Mouse (Mus musculus) MEL (cell line): ENCODE results near the gene Ppwd1. TPM values are rescaled to one million over a fixed set of nuclear protein-coding genes. Genes with fewer than 3 reads are reported as not detected.

ENCODE experiments used
- DNase-seq: peaks from one replicate; pipeline ENCODE4 v3.0.0; 2011; ENCODE audit warnings: low read depth, low spot score
- H3K27ac ChIP-seq: 2 replicates; pipeline ENCODE4 v1.5.1; 2012; ENCODE audit warnings: low read depth, mild to moderate bottlenecking, control low read depth, low read length, moderate library complexity; ENCODE audit not compliant: control insufficient read depth
- H3K27me3 ChIP-seq, 2 experiments: fragments of 150-350 bp in 1 of 2; sonication (generic) in 1 of 2; 2 replicates each; pipeline ENCODE4 v1.6.1; 2012; ENCODE audit warnings: low read length in 2 of 2, mild to moderate bottlenecking in 2 of 2, improper control_type of control experiment in 1 of 2, moderate library complexity in 1 of 2; ENCODE audit not compliant: insufficient read depth in 2 of 2, control insufficient read depth in 1 of 2
- H3K36me3 ChIP-seq, 2 experiments: 2 replicates each; pipeline ENCODE4 v1.6.1; 2012 to 2014; ENCODE audit warnings: low read length in 2 of 2, improper control_type of control experiment in 1 of 2, inconsistent platforms in 1 of 2, mild to moderate bottlenecking in 1 of 2; ENCODE audit not compliant: insufficient read depth in 2 of 2, control insufficient read depth in 1 of 2
- H3K4me1 ChIP-seq, 2 experiments: fragments of 150-350 bp in 1 of 2; sonication (generic) in 1 of 2; 2 replicates each; pipeline ENCODE4 v1.6.1; 2012; ENCODE audit warnings: low read length in 2 of 2, improper control_type of control experiment in 1 of 2, mild to moderate bottlenecking in 1 of 2; ENCODE audit not compliant: insufficient read depth in 2 of 2, control insufficient read depth in 1 of 2
- H3K4me3 ChIP-seq, 2 experiments: fragments of 150-350 bp in 1 of 2; sonication (generic) in 1 of 2; 2 replicates each; pipeline ENCODE4 v1.5.1; 2012; ENCODE audit warnings: low read depth in 2 of 2, low read length in 2 of 2, mild to moderate bottlenecking in 2 of 2, moderate library complexity in 2 of 2, control low read depth in 1 of 2, improper control_type of control experiment in 1 of 2; ENCODE audit not compliant: control insufficient read depth in 1 of 2, insufficient read depth in 1 of 2
- H3K79me2 ChIP-seq: 2 replicates; pipeline ENCODE4 v1.6.1; 2012; ENCODE audit warnings: mild to moderate bottlenecking, low read length, moderate library complexity; ENCODE audit not compliant: control insufficient read depth, poor library complexity, insufficient read depth
- H3K9ac ChIP-seq: 2 replicates; pipeline ENCODE4 v1.6.1; 2012; ENCODE audit warnings: low read depth, mild to moderate bottlenecking, control low read depth, low read length, moderate library complexity; ENCODE audit not compliant: control insufficient read depth, poor library complexity, severe bottlenecking
- H3K9me3 ChIP-seq: fragments of 150-350 bp; sonication (generic); replicated peaks from 2 replicates; pipeline ENCODE4 v1.6.1; 2012; ENCODE audit warnings: mild to moderate bottlenecking, low read length, improper control_type of control experiment, moderate library complexity; ENCODE audit not compliant: insufficient read depth
- CHD2 ChIP-seq: IDR thresholded peaks from 2 replicates; pipeline ENCODE4 v1.6.1; 2011; ENCODE audit warnings: low read length, improper control_type of control experiment
- CTCF ChIP-seq, 3 experiments: IDR thresholded peaks in 2 of 3; conservative IDR thresholded peaks in 1 of 3; 2 replicates each; pipeline ENCODE4 v1.5.1; 2011 to 2012; ENCODE audit warnings: low read length in 3 of 3, low read depth in 2 of 3, mild to moderate bottlenecking in 2 of 3, improper control_type of control experiment in 1 of 3, inconsistent platforms in 1 of 3, mixed read lengths in 1 of 3, moderate library complexity in 1 of 3; ENCODE audit not compliant: control insufficient read depth in 1 of 3, insufficient read depth in 1 of 3, poor library complexity in 1 of 3, severe bottlenecking in 1 of 3
- E2F4 ChIP-seq: IDR thresholded peaks from 2 replicates; pipeline ENCODE4 v1.6.1; 2011; ENCODE audit warnings: low read depth, low read length, improper control_type of control experiment, borderline replicate concordance
- ELF1 ChIP-seq: IDR thresholded peaks from 2 replicates; pipeline ENCODE4 v1.6.1; 2014; ENCODE audit warnings: low read depth, mild to moderate bottlenecking, inconsistent platforms, low read length, improper control_type of control experiment, moderate library complexity
- EP300 ChIP-seq, 2 experiments: IDR thresholded peaks; 2 replicates each; pipeline ENCODE4 v1.6.1; 2011; ENCODE audit warnings: improper control_type of control experiment in 2 of 2, low read length in 2 of 2, low read depth in 1 of 2, mild to moderate bottlenecking in 1 of 2
- ETS1 ChIP-seq: IDR thresholded peaks from 2 replicates; pipeline ENCODE4 v1.6.1; 2012; ENCODE audit warnings: low read depth, mild to moderate bottlenecking, inconsistent platforms, low read length, improper control_type of control experiment, moderate library complexity
- GABPA ChIP-seq: IDR thresholded peaks from 2 replicates; pipeline ENCODE4 v1.6.1; 2012; ENCODE audit warnings: low read depth, mild to moderate bottlenecking, inconsistent platforms, low read length, improper control_type of control experiment, moderate library complexity
- GATA1 ChIP-seq: IDR thresholded peaks from 2 replicates; pipeline ENCODE4 v1.6.1; 2011; ENCODE audit warnings: low read depth, low read length, improper control_type of control experiment
- HCFC1 ChIP-seq: IDR thresholded peaks from 2 replicates; pipeline ENCODE4 v1.6.1; 2012; ENCODE audit warnings: low read depth, mild to moderate bottlenecking, inconsistent platforms, low read length, improper control_type of control experiment, moderate library complexity
- JUND ChIP-seq: IDR thresholded peaks from 2 replicates; pipeline ENCODE4 v1.6.1; 2011; ENCODE audit warnings: low read depth, mild to moderate bottlenecking, improper control_type of control experiment, low read length
- KAT2A ChIP-seq: conservative IDR thresholded peaks from 2 replicates; pipeline ENCODE4 v1.6.1; 2012; ENCODE audit warnings: low read depth, low read length, improper control_type of control experiment, inconsistent platforms
- MAFK ChIP-seq: IDR thresholded peaks from 2 replicates; pipeline ENCODE4 v1.6.1; 2011; ENCODE audit warnings: low read depth, mild to moderate bottlenecking, low read length, improper control_type of control experiment, borderline replicate concordance
- MAX ChIP-seq: IDR thresholded peaks from 2 replicates; pipeline ENCODE4 v1.6.1; 2011; ENCODE audit warnings: low read length, improper control_type of control experiment
- MAZ ChIP-seq: IDR thresholded peaks from 2 replicates; pipeline ENCODE4 v1.6.1; 2012; ENCODE audit warnings: low read depth, mild to moderate bottlenecking, inconsistent platforms, low read length, improper control_type of control experiment
- MEF2A ChIP-seq: IDR thresholded peaks from 2 replicates; pipeline ENCODE4 v1.6.1; 2014; ENCODE audit warnings: low read depth, mild to moderate bottlenecking, inconsistent platforms, low read length, improper control_type of control experiment; ENCODE audit not compliant: poor library complexity, insufficient replicate concordance, severe bottlenecking; ENCODE audit errors: extremely low read depth
- MXI1 ChIP-seq: IDR thresholded peaks from 2 replicates; pipeline ENCODE4 v1.6.1; 2011; ENCODE audit warnings: mild to moderate bottlenecking, low read depth, low read length, improper control_type of control experiment
- MYB ChIP-seq: IDR thresholded peaks from 2 replicates; pipeline ENCODE4 v1.6.1; 2011; ENCODE audit warnings: mild to moderate bottlenecking, low read depth, low read length, improper control_type of control experiment
- MYC ChIP-seq: IDR thresholded peaks from 2 replicates; pipeline ENCODE4 v1.6.1; 2011; ENCODE audit warnings: low read depth, mild to moderate bottlenecking, low read length, improper control_type of control experiment, moderate library complexity
- NELFE ChIP-seq: IDR thresholded peaks from 2 replicates; pipeline ENCODE4 v1.6.1; 2011; ENCODE audit warnings: low read depth, low read length, improper control_type of control experiment
- NRF1 ChIP-seq: IDR thresholded peaks from 2 replicates; pipeline ENCODE4 v1.6.1; 2014; ENCODE audit warnings: low read depth, mild to moderate bottlenecking, inconsistent platforms, low read length, improper control_type of control experiment, moderate library complexity; ENCODE audit not compliant: poor library complexity, insufficient read depth, severe bottlenecking
- POLR2AphosphoS2 ChIP-seq: IDR thresholded peaks from 2 replicates; pipeline ENCODE4 v1.6.1; 2011; ENCODE audit warnings: low read length, improper control_type of control experiment
- POLR2AphosphoS5 ChIP-seq: IDR thresholded peaks from 2 replicates; pipeline ENCODE4 v1.6.1; 2012; ENCODE audit warnings: low read depth, borderline replicate concordance, mild to moderate bottlenecking, inconsistent platforms, low read length, moderate library complexity, mixed read lengths
- RAD21 ChIP-seq: IDR thresholded peaks from 2 replicates; pipeline ENCODE4 v1.6.1; 2011; ENCODE audit warnings: mild to moderate bottlenecking, low read depth, low read length, improper control_type of control experiment
- RCOR1 ChIP-seq: IDR thresholded peaks from 2 replicates; pipeline ENCODE4 v1.6.1; 2012; ENCODE audit warnings: low read depth, mild to moderate bottlenecking, inconsistent platforms, low read length, improper control_type of control experiment
- SIN3A ChIP-seq: IDR thresholded peaks from 2 replicates; pipeline ENCODE4 v1.6.1; 2012; ENCODE audit warnings: low read length, improper control_type of control experiment, inconsistent platforms
- SMC3 ChIP-seq: IDR thresholded peaks from 2 replicates; pipeline ENCODE4 v1.6.1; 2011; ENCODE audit warnings: low read depth, low read length, improper control_type of control experiment
- TAL1 ChIP-seq: IDR thresholded peaks from 2 replicates; pipeline ENCODE4 v1.6.1; 2012; ENCODE audit warnings: mild to moderate bottlenecking, inconsistent platforms, low read length, moderate library complexity, mixed read lengths
- TCF12 ChIP-seq: IDR thresholded peaks from 2 replicates; pipeline ENCODE4 v1.6.1; 2014; ENCODE audit warnings: low read depth, mild to moderate bottlenecking, inconsistent platforms, low read length, improper control_type of control experiment, moderate library complexity
- UBTF ChIP-seq: IDR thresholded peaks from 2 replicates; pipeline ENCODE4 v1.6.1; 2012; ENCODE audit warnings: low read depth, mild to moderate bottlenecking, inconsistent platforms, low read length, improper control_type of control experiment, moderate library complexity, borderline replicate concordance; ENCODE audit not compliant: insufficient read depth
- USF1 ChIP-seq: IDR thresholded peaks from 2 replicates; pipeline ENCODE4 v1.6.1; 2014; ENCODE audit warnings: low read depth, mild to moderate bottlenecking, inconsistent platforms, low read length, improper control_type of control experiment, moderate library complexity
- USF2 ChIP-seq, 2 experiments: IDR thresholded peaks; 2 replicates each; pipeline ENCODE4 v1.6.1; 2011 to 2012; ENCODE audit warnings: improper control_type of control experiment in 2 of 2, low read length in 2 of 2, borderline replicate concordance in 1 of 2, inconsistent platforms in 1 of 2, low read depth in 1 of 2, mild to moderate bottlenecking in 1 of 2; ENCODE audit not compliant: insufficient read depth in 1 of 2
- ZC3H11A ChIP-seq: IDR thresholded peaks from 2 replicates; pipeline ENCODE4 v1.6.1; 2012; ENCODE audit warnings: low read depth, mild to moderate bottlenecking, inconsistent platforms, low read length, improper control_type of control experiment
- ZKSCAN1 ChIP-seq: IDR thresholded peaks from 2 replicates; pipeline ENCODE4 v1.6.1; 2012; ENCODE audit warnings: low read depth, mild to moderate bottlenecking, inconsistent platforms, low read length, improper control_type of control experiment, moderate library complexity
- polyA plus RNA-seq, 2 experiments: library from polyadenylated mRNA; stranded (reverse) in 1 of 2; unstranded in 1 of 2; fragments of >175 nt in 1 of 2; fragments of >200 nt in 1 of 2; gene quantifications; 2 replicates each; pipeline versions ENCODE4 v1.2.1 to v1.2.4; 2012; ENCODE audit warnings: low replicate concordance in 2 of 2, low read depth in 1 of 2; ENCODE audit not compliant: insufficient read length in 2 of 2, insufficient read depth in 1 of 2, missing spikeins in 1 of 2
- total RNA-seq: library from RNA; depleted of rRNA; stranded (reverse); fragments of 300-350 nt; gene quantifications from 2 replicates; pipeline ENCODE4 v1.2.3, GENCODE M21; 2012

The Ppwd1 gene
- total and polyA plus RNA-seq, 3 experiments: 16.0 to 17.1 TPM; not detected in 1

GRCm38 (mm10) chr13:104178650-104179121 lies 50.0 kb downstream of the Ppwd1 start, which contains the start of gene Trim23 (continued):
- peak; percentile 29; the same call in 1 of the 2 replicates for TF ChIP-seq POLR2AphosphoS2

- peak within 1 kb of the TSS; percentile 89 for H3K9ac ChIP-seq
- peaks cover 0 to 2% of the 10 kb centered on the region in 2 experiments; a peak in 3 of 4 replicates for H3K4me1 ChIP-seq
- peak; percentile 94 for DNase-seq
- no peak for TF ChIP-seq USF2 (IDR thresholded peaks at IDR 0.05; ENCODE audit: borderline replicate concordance in 1 of 2, insufficient read depth in 1 of 2, low read depth in 1 of 2, low read length in 2 of 2)
- TF ChIP-seq CTCF (IDR thresholded peaks at IDR 0.05 in 2 of 3, conservative IDR thresholded peaks at IDR 0.05 in 1 of 3; ENCODE audit: control insufficient read depth in 1 of 3, insufficient read depth in 1 of 3, low read depth in 2 of 3, low read length in 3 of 3, poor library complexity in 1 of 3, severe bottlenecking in 1 of 3): no peak
- peak; percentile 61 for TF ChIP-seq NELFE
- no peak for TF ChIP-seq E2F4
- no peak for TF ChIP-seq USF1
- TF ChIP-seq MAZ: peak; percentile 70; the same call in 1 of the 2 replicates
- no peak for TF ChIP-seq RCOR1
- no peak for TF ChIP-seq TAL1
- no peak for TF ChIP-seq UBTF
- peak; percentile 97 for TF ChIP-seq HCFC1
- TF ChIP-seq MYC: peak; percentile 40
- 0 out of 2 replicates have a peak, but pooled peaks have one; percentile 33 for TF ChIP-seq TCF12
- TF ChIP-seq ELF1: peak; percentile 42
- TF ChIP-seq MAFK: no peak
- peak; percentile 75 for TF ChIP-seq KAT2A
- TF ChIP-seq EP300 (IDR thresholded peaks at IDR 0.05; ENCODE audit: low read depth in 1 of 2, low read length in 2 of 2): no peak
- TF ChIP-seq NRF1: no peak
- no peak for TF ChIP-seq SMC3
- TF ChIP-seq POLR2AphosphoS5: no peak
- TF ChIP-seq MAX: no peak
- TF ChIP-seq GABPA: no peak
- no peak for TF ChIP-seq JUND
- 0 out of 2 replicates have a peak, but pooled peaks have one; percentile 4 for TF ChIP-seq ETS1
- TF ChIP-seq ZKSCAN1: no peak
- peak; percentile 72; the same call in 1 of the 2 replicates for TF ChIP-seq GATA1
- peak; percentile 78 for TF ChIP-seq CHD2
- TF ChIP-seq ZC3H11A: no peak
- TF ChIP-seq MXI1: peak; percentile 68
- no peak for TF ChIP-seq RAD21
- TF ChIP-seq SIN3A: peak; percentile 85
- no peak for TF ChIP-seq MYB
- TF ChIP-seq MEF2A: no peak
Observed at GRCm38 (mm10) chr13:104177796-104178649, 50.6 kb downstream of the Ppwd1 start, which contains the start of gene Trappc13. Gene Trappc13 (minus strand): TSS chr13:104178469.

More at GRCm38 (mm10) chr13:104177796-104178649, 50.6 kb downstream of the Ppwd1 start, which contains the start of gene Trappc13:
- Histone ChIP-seq H3K9me3 (no peaks in the 10 kb centered on the region), H3K4me3 (peak within 1 kb of the TSS; percentile 64 to 89), H3K79me2 (peaks cover 28% of the 10 kb centered on the region), H3K27ac (peak within 1 kb of the TSS; percentile 97), H3K27me3 (no peaks in the 10 kb centered on the region), H3K36me3 (peaks cover 1 to 11% of the 10 kb centered on the region in 2 experiments)
